In genomic region chr2:77797233-77797632, GRCm38 (mm10) we compare ENCODE assay signal across 29 mouse cellular contexts. TPM values are rescaled to one million over a fixed set of nuclear protein-coding genes. Genes with fewer than 3 reads are reported as not detected.
A peak's percentile ranks its signal among the peaks of the same experiment; 100 is the strongest.
DNase-seq lines count a peak whose midpoint lies in the region; ATAC-seq lines count a peak whose summit lies in the region.
"Had no signal": no experiment of that assay in that cellular context is flagged by ENCODE, and none has a peak within 500 bp of the region (broad histone marks: within the 10 kb centered on the region; RNA-seq: fewer than 3 reads in every experiment).

No protein-coding gene starts in this region.

- intact Hi-C loops in left cerebral cortex, postnatal 4 days (cut with DNase I): no loop called here
- intact Hi-C loops in left cerebral cortex, postnatal 25 days (cut with DNase I): loop anchor here (2.0 kb wide), 1 partner anchor 226 kb away; no protein-coding TSS in a partner anchor

- no peaks in the 10 kb centered on the region for H3K27me3 ChIP-seq in forebrain, embryonic 12.5 days
- no peaks in the 10 kb centered on the region for H3K27me3 ChIP-seq in forebrain, embryonic 13.5 days
- H3K27me3 ChIP-seq: lung, embryonic 15.5 days; neural tube, embryonic 12.5 days had no signal

- H3K4me2 ChIP-seq in forebrain, embryonic 12.5 days: no peak overlapping the region
- no peak overlapping the region for H3K4me2 ChIP-seq in forebrain, embryonic 13.5 days
- H3K4me2 ChIP-seq: limb, embryonic 13.5 days; liver, embryonic 11.5 days; lung, embryonic 15.5 days; midbrain, embryonic 11.5 days; neural tube, embryonic 12.5 days had no signal

- no peak overlapping the region for H3K9ac ChIP-seq in forebrain, embryonic 12.5 days
- H3K9ac ChIP-seq in forebrain, embryonic 13.5 days: no peak overlapping the region
- H3K9ac ChIP-seq: limb, embryonic 13.5 days; lung, embryonic 15.5 days; neural tube, embryonic 12.5 days had no signal

- no peak overlapping the region for H3K27ac ChIP-seq in forebrain, embryonic 12.5 days
- H3K27ac ChIP-seq in forebrain, embryonic 13.5 days: no peak overlapping the region
- H3K27ac ChIP-seq: heart, adult 2 months; hindbrain, embryonic 10.5 days; limb, embryonic 13.5 days; lung, embryonic 15.5 days; neural tube, embryonic 12.5 days; stomach, postnatal 0 days had no signal

- no peaks in the 10 kb centered on the region for H3K9me3 ChIP-seq in forebrain, embryonic 12.5 days
- H3K9me3 ChIP-seq in forebrain, embryonic 13.5 days (replicated peaks): no peaks in the 10 kb centered on the region
- H3K9me3 ChIP-seq: hindbrain, embryonic 10.5 days; limb, embryonic 13.5 days; lung, embryonic 15.5 days; neural tube, embryonic 12.5 days had no signal

- H3K36me3 ChIP-seq in forebrain, embryonic 12.5 days (replicated peaks): no peaks in the 10 kb centered on the region
- H3K36me3 ChIP-seq in forebrain, embryonic 13.5 days (ENCODE audit: poor library complexity, severe bottlenecking): no peaks in the 10 kb centered on the region
- H3K36me3 ChIP-seq: hindbrain, embryonic 10.5 days; limb, embryonic 13.5 days; lung, embryonic 15.5 days; neural tube, embryonic 12.5 days had no signal

- 80% methylated on average over 5 of the region's 5 CpGs for WGBS in forebrain, embryonic 12.5 days
- 81% methylated on average over 5 of the region's 5 CpGs for WGBS in forebrain, embryonic 13.5 days

- peak; percentile 41 for DNase-seq in left cerebral cortex, postnatal 4 days
- no peak for DNase-seq in left cerebral cortex, postnatal 25 days (ENCODE audit: low spot score in 2 of 2)
- DNase-seq in cerebellum, adult 11 months: peak; percentile 81
- DNase-seq in cerebellum, adult 9-10 months: peak; percentile 97
- peak; percentile 72 to 84 for DNase-seq in cerebellum, postnatal 36 days
- DNase-seq: adrenal gland, postnatal 14 days; heart, adult 2 months; heart, postnatal 14 days; kidney, adult 9 months; kidney, postnatal 14 days; layer of hippocampus, adult 9-11 months; right cerebral cortex, postnatal 4 days had no signal

- H3K4me1 ChIP-seq in forebrain, embryonic 12.5 days: no peaks in the 10 kb centered on the region
- H3K4me1 ChIP-seq in forebrain, embryonic 13.5 days: no peaks in the 10 kb centered on the region
- H3K4me1 ChIP-seq: hindbrain, embryonic 10.5 days; lung, embryonic 15.5 days; neural tube, embryonic 12.5 days had no signal

- H3K4me3 ChIP-seq in forebrain, embryonic 12.5 days (replicated peaks): no peak overlapping the region
- H3K4me3 ChIP-seq in forebrain, embryonic 13.5 days: no peak overlapping the region
- H3K4me3 ChIP-seq: heart, adult 2 months; hindbrain, embryonic 10.5 days; limb, embryonic 13.5 days; lung, embryonic 15.5 days; myocyte; neural tube, embryonic 12.5 days had no signal

- no peak for ATAC-seq in forebrain, embryonic 12.5 days (ENCODE audit: low FRiP score)
- ATAC-seq in forebrain, embryonic 13.5 days: no peak
- ATAC-seq: forebrain, embryonic 16.5 days; intestine, postnatal 0 days; midbrain, embryonic 16.5 days; Patski had no signal

RNA-seq across cellular contexts. Expression of gene Zfp385b, which starts 22.2 kb away (rescaled TPM):
- 10 to 100 TPM; 30.5 to 33.0 TPM for total RNA-seq in left cerebral cortex, postnatal 4 days (2021)
- total RNA-seq in left cerebral cortex, postnatal 25 days (2021): 10 to 100 TPM; 46.6 to 56.4 TPM
- polyA plus RNA-seq in forebrain, embryonic 12.5 days (2016; fragmentation: Nextera tagmentation; extraction: Ambion mirVana): 2.9 and 3.7 TPM in 2 replicates
- 3.9 and 4.6 TPM in 2 replicates for polyA plus RNA-seq in forebrain, embryonic 13.5 days (2015; fragmentation: Nextera tagmentation; extraction: Ambion mirVana)
- total RNA-seq: megakaryocyte progenitor cell, adult 5-6 weeks; MEL had no signal
- polyA plus RNA-seq: spleen, adult 2 months had no signal

Comparison
In these comparisons a context has a peak if more than half of its experiments do, and no peak if none do; other contexts are left out.
1. DNase-seq: peak in left cerebral cortex, postnatal 4 days (single experiment), cerebellum, adult 11 months (single experiment), cerebellum, adult 9-10 months (single experiment) and cerebellum, postnatal 36 days (2 of 2); none in left cerebral cortex, postnatal 25 days (0 of 2).